Mouse (Mus musculus) forebrain, embryonic 15.5 days (tissue): ENCODE measurements around the gene Rrm1. TPM values are rescaled to one million over a fixed set of nuclear protein-coding genes. Genes with fewer than 3 reads are reported as not detected.
A peak's percentile ranks its signal among the peaks of the same experiment; 100 is the strongest.

Source experiments
- ATAC-seq: fragments of 200-750 bp; cut with Nextera tagmentation; replicated peaks from 2 replicates; pipeline ENCODE4 v1.8.0; 2017; ENCODE audit warnings: mild to moderate bottlenecking, moderate TSS enrichment, moderate library complexity
- H3K27ac ChIP-seq: fragments of 300-500 bp; sonication (generic); replicated peaks from 2 replicates; pipeline ENCODE4 v1.5.1; 2015; ENCODE audit warnings: mild to moderate bottlenecking, inconsistent platforms
- H3K27me3 ChIP-seq: fragments of 300-500 bp; sonication (generic); 2 replicates; pipeline ENCODE4 v1.6.1; 2015; ENCODE audit warnings: inconsistent platforms
- H3K36me3 ChIP-seq: fragments of 300-500 bp; sonication (generic); 2 replicates; pipeline ENCODE4 v1.6.1; 2015; ENCODE audit warnings: mild to moderate bottlenecking, inconsistent platforms
- H3K4me1 ChIP-seq: fragments of 300-500 bp; sonication (generic); 2 replicates; pipeline ENCODE4 v1.6.1; 2015; ENCODE audit warnings: inconsistent platforms
- H3K4me2 ChIP-seq: fragments of 300-500 bp; sonication (generic); replicated peaks from 2 replicates; pipeline ENCODE4 v1.6.1; 2015; ENCODE audit warnings: mild to moderate bottlenecking, inconsistent platforms
- H3K4me3 ChIP-seq: fragments of 300-500 bp; sonication (generic); 2 replicates; pipeline ENCODE4 v1.5.1; 2015; ENCODE audit warnings: mild to moderate bottlenecking, inconsistent platforms
- H3K9ac ChIP-seq: fragments of 300-500 bp; sonication (generic); replicated peaks from 2 replicates; pipeline ENCODE4 v1.6.1; 2015; ENCODE audit warnings: mild to moderate bottlenecking, inconsistent platforms
- H3K9me3 ChIP-seq: fragments of 300-500 bp; sonication (generic); 2 replicates; pipeline ENCODE4 v1.6.1; 2016; ENCODE audit warnings: inconsistent platforms
- WGBS: fragments of 180-500 bp; shearing (Covaris S2); methylation state at CpG from one replicate; pipeline ENCODE4 v1.1.7; 2015; ENCODE audit warnings: mixed read lengths; 5-methylcytosine and 5-hydroxymethylcytosine counted together
- polyA plus RNA-seq: library from polyadenylated mRNA; unstranded; fragments of >200 nt; fragmentation: Nextera tagmentation; extraction: Ambion mirVana; gene quantifications from 2 replicates; pipeline ENCODE4 v1.2.1, GENCODE M21; 2015

Gene Rrm1
- polyA plus RNA-seq, 1 experiment from 2014 or later, result 95.7 TPM

- H3K4me2 ChIP-seq, result no peak overlapping the region
- no peaks in the 10 kb centered on the region for H3K36me3 ChIP-seq
- ATAC-seq, result no peak
- no peaks in the 10 kb centered on the region for H3K9me3 ChIP-seq
- WGBS, result 89% methylated on average over 2 of the region's 2 CpGs
- no peaks in the 10 kb centered on the region for H3K4me1 ChIP-seq
- no peak overlapping the region for H3K4me3 ChIP-seq
- no peak overlapping the region for H3K27ac ChIP-seq
- H3K27me3 ChIP-seq, result no peaks in the 10 kb centered on the region
- H3K9ac ChIP-seq, result no peak overlapping the region
Observed at GRCm38 (mm10) chr7:102434344-102434743, 7.2 kb upstream of the Rrm1 start.

GRCm38 (mm10) chr7:102440822-102441656 is 456 bp upstream of the Rrm1 start:
- Histone ChIP-seq H3K4me2 (peak overlapping the region; percentile 23), H3K27me3 (no peaks in the 10 kb centered on the region), H3K4me1 (peaks cover 19% of the 10 kb centered on the region), H3K36me3 (peaks cover 7% of the 10 kb centered on the region), H3K9ac (no peak overlapping the region), H3K4me3 (peak overlapping the region; percentile 76), H3K27ac (no peak overlapping the region; the same call in 1 of the 2 replicates), H3K9me3 (no peaks in the 10 kb centered on the region)
- 55% methylated on average over 15 of the region's 15 CpGs for WGBS
- peak; percentile 33 for ATAC-seq

GRCm38 (mm10) chr7:102442432-102442831 is 937 bp downstream of the Rrm1 start:
- Histone ChIP-seq H3K27ac (no peak overlapping the region), H3K9me3 (no peaks in the 10 kb centered on the region), H3K4me1 (peaks cover 19% of the 10 kb centered on the region), H3K4me2 (peak overlapping the region; percentile 52), H3K27me3 (no peaks in the 10 kb centered on the region), H3K36me3 (peaks cover 19% of the 10 kb centered on the region), H3K9ac (peak overlapping the region; percentile 66), H3K4me3 (peak overlapping the region; percentile 76)
- under 1% methylated on average over 4 of the region's 4 CpGs for WGBS
- ATAC-seq, result no peak

- peaks cover 19% of the 10 kb centered on the region for H3K4me1 ChIP-seq
- WGBS, result 87% methylated on average over 2 of the region's 2 CpGs
- H3K9me3 ChIP-seq, result no peaks in the 10 kb centered on the region
- peaks cover 29% of the 10 kb centered on the region for H3K36me3 ChIP-seq
- H3K4me2 ChIP-seq, result no peak overlapping the region
- H3K27me3 ChIP-seq, result no peaks in the 10 kb centered on the region
- H3K27ac ChIP-seq, result no peak overlapping the region
- no peak overlapping the region for H3K9ac ChIP-seq
- no peak overlapping the region for H3K4me3 ChIP-seq
- no peak for ATAC-seq
Observed at GRCm38 (mm10) chr7:102444301-102444700, 2.8 kb downstream of the Rrm1 start.

GRCm38 (mm10) chr7:102446438-102446837 is 4.9 kb downstream of the Rrm1 start:
- no peaks in the 10 kb centered on the region for H3K27me3 ChIP-seq
- WGBS, result 93% methylated on average over 9 of the region's 9 CpGs
- H3K4me3 ChIP-seq, result no peak overlapping the region
- peaks cover 48% of the 10 kb centered on the region for H3K36me3 ChIP-seq
- ATAC-seq, result no peak
- no peak overlapping the region for H3K9ac ChIP-seq
- no peak overlapping the region for H3K4me2 ChIP-seq
- H3K9me3 ChIP-seq, result no peaks in the 10 kb centered on the region
- peaks cover 19% of the 10 kb centered on the region for H3K4me1 ChIP-seq
- no peak overlapping the region for H3K27ac ChIP-seq

GRCm38 (mm10) chr7:102458618-102459380 is 17.3 kb downstream of the Rrm1 start:
- no peak for ATAC-seq
- WGBS, result 85% methylated on average over 5 of the region's 5 CpGs
- Histone ChIP-seq H3K9ac (no peak overlapping the region), H3K9me3 (no peaks in the 10 kb centered on the region), H3K4me3 (no peak overlapping the region), H3K36me3 (peaks cover 89% of the 10 kb centered on the region), H3K27ac (no peak overlapping the region), H3K4me2 (no peak overlapping the region), H3K27me3 (no peaks in the 10 kb centered on the region), H3K4me1 (no peaks in the 10 kb centered on the region)

GRCm38 (mm10) chr7:102467566-102467965 is 26.1 kb downstream of the Rrm1 start:
- Histone ChIP-seq H3K27me3 (no peaks in the 10 kb centered on the region), H3K9me3 (no peaks in the 10 kb centered on the region), H3K36me3 (peaks cover 65% of the 10 kb centered on the region), H3K27ac (no peak overlapping the region), H3K4me3 (no peak overlapping the region), H3K9ac (no peak overlapping the region), H3K4me1 (no peaks in the 10 kb centered on the region), H3K4me2 (no peak overlapping the region)
- no peak for ATAC-seq
- 85% methylated on average over 8 of the region's 8 CpGs for WGBS

- Histone ChIP-seq H3K9ac (no peak overlapping the region), H3K36me3 (peaks cover 18% of the 10 kb centered on the region), H3K4me1 (no peaks in the 10 kb centered on the region), H3K9me3 (no peaks in the 10 kb centered on the region), H3K27ac (no peak overlapping the region), H3K27me3 (no peaks in the 10 kb centered on the region), H3K4me3 (no peak overlapping the region), H3K4me2 (no peak overlapping the region)
- no peak for ATAC-seq
- 71% methylated on average over 5 of the region's 5 CpGs for WGBS
Observed at GRCm38 (mm10) chr7:102472675-102473074, 31.2 kb downstream of the Rrm1 start.

GRCm38 (mm10) chr7:102476601-102477000 is 35.1 kb downstream of the Rrm1 start:
- no peaks in the 10 kb centered on the region for H3K4me1 ChIP-seq
- WGBS, result 98% methylated on average over 5 of the region's 5 CpGs
- H3K36me3 ChIP-seq, result no peaks in the 10 kb centered on the region
- no peak overlapping the region for H3K9ac ChIP-seq
- no peak overlapping the region for H3K4me3 ChIP-seq
- H3K4me2 ChIP-seq, result no peak overlapping the region
- no peaks in the 10 kb centered on the region for H3K27me3 ChIP-seq
- no peaks in the 10 kb centered on the region for H3K9me3 ChIP-seq
- H3K27ac ChIP-seq, result no peak overlapping the region
- no peak for ATAC-seq

GRCm38 (mm10) chr7:102477377-102477776 is 35.9 kb downstream of the Rrm1 start:
- no peaks in the 10 kb centered on the region for H3K9me3 ChIP-seq
- ATAC-seq, result no peak
- H3K4me3 ChIP-seq, result no peak overlapping the region
- H3K27ac ChIP-seq, result no peak overlapping the region
- no peaks in the 10 kb centered on the region for H3K4me1 ChIP-seq
- H3K9ac ChIP-seq, result no peak overlapping the region
- WGBS, result 69% methylated on average over 11 of the region's 11 CpGs
- H3K4me2 ChIP-seq, result no peak overlapping the region
- no peaks in the 10 kb centered on the region for H3K27me3 ChIP-seq
- no peaks in the 10 kb centered on the region for H3K36me3 ChIP-seq

GRCm38 (mm10) chr7:102478425-102478824 is 36.9 kb downstream of the Rrm1 start:
- no peak overlapping the region for H3K27ac ChIP-seq
- H3K4me1 ChIP-seq, result no peaks in the 10 kb centered on the region
- H3K36me3 ChIP-seq, result no peaks in the 10 kb centered on the region
- H3K9ac ChIP-seq, result no peak overlapping the region
- H3K4me2 ChIP-seq, result no peak overlapping the region
- WGBS, result 85% methylated on average over 4 of the region's 4 CpGs
- no peak overlapping the region for H3K4me3 ChIP-seq
- no peaks in the 10 kb centered on the region for H3K9me3 ChIP-seq
- no peaks in the 10 kb centered on the region for H3K27me3 ChIP-seq
- ATAC-seq, result no peak

- 91% methylated on average over 3 of the region's 3 CpGs for WGBS
- H3K4me1 ChIP-seq, result no peaks in the 10 kb centered on the region
- H3K9ac ChIP-seq, result no peak overlapping the region
- H3K4me3 ChIP-seq, result no peak overlapping the region
- no peak overlapping the region for H3K27ac ChIP-seq
- H3K4me2 ChIP-seq, result no peak overlapping the region
- no peaks in the 10 kb centered on the region for H3K9me3 ChIP-seq
- H3K36me3 ChIP-seq, result no peaks in the 10 kb centered on the region
- ATAC-seq, result no peak
- H3K27me3 ChIP-seq, result no peaks in the 10 kb centered on the region
Observed at GRCm38 (mm10) chr7:102478926-102479325, 37.4 kb downstream of the Rrm1 start.
